Mouse (Mus musculus) small intestine, adult 2 months (tissue): ENCODE measurements around the gene Col7a1.

Experiments used
- CTCF ChIP-seq: fragments of 200-500 bp; IDR thresholded peaks from 2 replicates; pipeline ENCODE4 v1.5.1; 2012; ENCODE audit warnings: low read depth, mild to moderate bottlenecking, control low read depth, inconsistent platforms, low read length, moderate library complexity, mixed read lengths; ENCODE audit not compliant: insufficient replicate concordance, insufficient read length; ENCODE audit errors: extremely low read depth
- POLR2A ChIP-seq: fragments of 200-500 bp; IDR thresholded peaks from 2 replicates; pipeline ENCODE4 v1.6.1; 2012; ENCODE audit warnings: low read depth, mild to moderate bottlenecking, control low read depth, inconsistent platforms, low read length, moderate library complexity

- TF ChIP-seq CTCF (no peak), POLR2A (no peak)
These were observed 7.8 kb upstream of the Col7a1 start for GRCm38 (mm10) chr9:108945608-108946007.
